Mouse (Mus musculus) T-helper 2 cell (primary cell): ENCODE results near the gene Kif5c.

Experiments
- in situ Hi-C: fragments of 300-600 bp; cut with MboI, MseI; formaldehyde crosslinking; loops from one replicate; pipeline ENCODE4 v1.15.1; 2025; ENCODE audit warnings: high pct_unique_total_duplicates

The Kif5c gene

DNA sequence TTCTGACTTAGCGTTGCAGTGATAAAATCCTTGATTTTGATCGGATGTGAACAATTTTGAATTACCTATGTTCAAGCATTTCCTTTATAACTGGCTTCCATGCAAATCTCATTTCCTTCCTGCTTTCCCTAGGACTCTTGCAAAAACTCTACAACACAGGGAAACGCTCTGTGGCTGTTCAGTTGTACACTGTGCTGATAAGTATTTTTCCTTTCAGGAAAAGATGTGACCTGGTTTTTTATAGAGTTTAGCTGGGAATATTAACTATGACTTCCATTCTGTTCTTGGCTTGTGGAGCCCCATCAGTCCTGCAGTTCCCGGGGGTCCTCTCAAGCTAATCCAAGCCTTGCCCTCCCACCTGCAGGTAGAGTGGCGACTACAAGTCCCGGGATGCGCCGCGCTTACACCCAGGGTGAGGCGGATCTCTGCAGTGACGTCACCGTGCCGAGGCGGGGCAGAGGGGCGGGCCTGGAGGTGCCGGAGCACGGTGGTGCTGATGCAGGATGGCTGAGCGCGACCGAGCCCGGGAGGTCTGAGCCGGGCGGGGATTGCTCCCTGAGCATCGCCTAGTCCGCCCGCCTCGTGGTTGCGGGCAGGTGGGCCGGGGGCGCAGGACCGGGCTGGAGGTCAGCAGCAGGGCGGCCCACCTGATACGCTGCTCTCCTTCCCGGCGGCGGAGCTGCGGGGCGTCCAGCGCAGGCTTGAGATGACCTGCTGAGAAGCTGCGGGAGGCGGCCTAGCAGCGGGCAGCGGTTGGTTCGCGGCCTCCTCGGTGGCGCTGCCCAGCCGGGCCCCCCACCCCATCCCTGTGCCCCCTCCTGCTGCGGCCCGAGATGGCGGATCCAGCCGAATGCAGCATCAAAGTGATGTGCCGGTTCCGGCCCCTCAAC, at the start of gene Kif5c:
Kif5c (plus strand) TSS at position 470 of the 890 bp plus-strand sequence.
- in situ Hi-C loops, result no loop called here

DNA sequence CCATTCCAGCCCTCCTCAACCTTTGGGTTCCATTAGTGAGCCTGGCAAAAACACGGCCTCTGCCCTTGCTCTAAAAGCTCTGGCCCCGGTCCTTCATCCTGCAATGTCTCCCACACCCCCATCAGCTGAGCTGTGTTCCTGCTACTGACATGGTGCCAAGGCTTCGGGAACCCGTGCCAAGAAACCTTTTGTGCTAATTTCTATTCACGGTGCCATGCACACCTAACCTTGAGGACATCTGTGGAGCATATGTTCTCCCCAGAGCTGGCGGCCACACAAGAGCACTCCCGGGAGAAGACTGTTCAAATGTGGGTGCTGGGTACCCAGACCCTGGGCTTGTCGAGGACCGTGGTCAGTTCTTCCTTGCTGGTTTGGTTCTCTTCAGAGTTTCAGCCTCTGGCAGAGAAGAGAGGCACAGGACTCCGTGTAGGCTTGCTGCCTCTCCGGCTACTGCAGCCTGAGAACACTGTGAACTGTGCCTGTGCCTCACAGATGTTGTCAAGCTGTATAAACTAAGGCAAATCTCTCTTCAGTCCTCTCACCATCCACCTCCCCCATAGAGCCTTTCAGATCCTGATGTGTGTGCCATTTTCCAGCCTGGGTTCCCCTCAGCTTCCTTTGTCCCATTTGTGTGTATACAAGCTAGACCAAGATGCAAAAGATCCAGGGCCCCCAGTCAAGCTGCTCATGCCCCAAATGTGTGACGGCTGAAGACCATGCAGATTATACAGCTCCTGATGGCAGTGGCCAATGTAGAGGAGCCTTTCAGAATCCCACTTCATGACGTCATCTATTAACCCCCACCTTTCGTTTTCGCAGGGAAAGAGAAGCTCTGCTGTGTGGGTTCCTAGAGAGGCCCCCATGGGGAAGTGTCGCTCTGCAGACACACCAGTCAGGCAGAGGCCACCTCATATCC, 49.0 kb upstream of the Kif5c start:
- in situ Hi-C loops, result no loop called here

DNA sequence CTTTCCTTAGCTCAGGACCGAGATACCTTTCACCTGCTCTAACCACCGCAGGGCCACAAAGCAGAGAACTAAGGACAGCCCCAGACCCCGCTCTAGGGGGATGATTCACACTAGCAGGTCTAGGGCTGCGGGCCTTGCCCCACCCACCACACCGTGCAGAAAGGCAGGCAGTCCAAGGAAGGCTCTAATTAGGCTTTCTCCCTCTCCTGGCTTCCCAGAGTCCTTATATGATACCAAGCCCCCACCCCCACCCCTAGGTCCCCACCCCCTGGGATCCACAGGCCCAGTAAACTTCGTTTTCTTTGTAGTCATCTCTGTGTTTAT, 48.4 kb upstream of the Kif5c start:
- in situ Hi-C loops, result no loop called here

DNA sequence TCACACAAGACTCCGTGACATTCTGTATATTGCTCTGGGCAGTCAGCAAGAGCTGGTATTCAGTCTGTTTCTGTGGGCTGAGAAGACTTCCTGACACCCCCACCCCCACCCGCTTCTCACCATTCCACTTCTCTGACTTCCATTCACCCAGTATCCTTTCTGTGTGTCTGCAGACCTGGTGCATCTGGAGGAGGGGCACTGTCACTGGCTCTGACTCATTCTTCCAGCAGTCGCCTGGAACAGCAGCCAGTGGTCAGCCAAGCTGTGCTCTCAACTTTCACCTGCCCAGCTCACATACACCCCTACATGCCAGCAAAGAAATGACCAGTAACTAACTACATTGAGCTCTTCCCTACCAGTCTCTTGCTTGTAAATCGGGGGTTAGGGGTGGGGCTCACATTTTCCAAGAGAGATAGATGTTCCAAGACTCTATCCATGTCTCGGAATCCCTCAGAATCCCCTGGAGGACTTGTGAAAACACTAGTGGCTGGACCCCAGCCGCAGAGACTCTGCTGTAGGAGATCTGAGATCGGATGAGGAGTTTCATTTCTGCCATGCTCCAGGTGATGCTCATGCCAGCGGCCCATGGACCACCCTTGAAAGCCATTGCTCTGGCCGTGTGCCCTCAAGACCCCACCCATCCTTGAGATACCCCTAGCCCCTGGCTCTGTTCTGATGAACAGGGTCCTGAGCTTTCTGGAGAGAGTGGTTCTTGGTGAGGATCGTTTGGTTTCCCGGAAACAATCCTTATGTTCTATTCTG, 47.8 kb upstream of the Kif5c start:
- in situ Hi-C loops, result no loop called here

DNA sequence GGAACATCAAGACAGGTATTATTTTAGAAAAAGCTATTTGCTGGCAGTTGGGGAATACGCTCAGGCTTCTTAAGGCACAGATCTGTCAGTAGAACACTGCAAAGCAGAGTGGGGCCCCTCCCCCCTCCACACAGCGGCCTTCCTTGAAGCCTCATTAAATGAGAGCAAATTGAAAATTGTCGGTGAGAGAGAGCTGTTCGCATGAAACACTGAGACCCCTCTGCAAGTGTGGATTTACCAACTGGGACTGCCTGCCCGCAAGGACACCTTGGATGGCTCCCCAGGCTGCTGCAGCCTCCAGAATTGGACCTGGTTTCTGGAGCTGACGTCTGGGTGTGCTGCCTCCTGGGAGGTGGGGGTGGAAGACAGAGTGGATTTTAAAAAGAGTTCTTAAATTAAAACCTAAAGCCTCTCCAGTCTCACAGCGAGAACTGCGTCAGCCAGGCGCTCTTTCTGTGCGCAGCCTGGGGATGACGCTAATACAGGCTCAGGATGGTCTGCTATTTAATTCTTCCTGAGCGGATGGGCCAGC, 46.9 kb upstream of the Kif5c start:
- in situ Hi-C loops, result no loop called here

DNA sequence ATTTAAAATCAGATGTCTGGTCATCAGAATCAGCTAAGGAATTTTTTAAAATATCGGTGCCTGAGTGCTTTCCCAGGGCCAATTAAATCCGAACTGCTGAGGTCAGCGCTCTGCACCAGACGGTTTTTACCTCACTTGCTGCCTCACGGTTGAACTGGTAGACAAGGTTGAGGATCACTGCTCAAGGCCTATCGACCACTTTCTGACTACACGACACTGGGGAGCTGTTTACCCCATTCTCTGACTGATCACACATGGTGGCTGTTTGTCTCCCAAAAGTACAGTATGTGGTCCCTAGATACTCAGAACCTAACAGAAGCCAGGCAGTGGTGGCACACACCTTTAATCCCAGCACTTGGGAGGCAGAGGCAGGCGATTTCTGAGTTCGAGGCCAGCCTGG, 46.4 kb upstream of the Kif5c start:
- in situ Hi-C loops, result no loop called here

DNA sequence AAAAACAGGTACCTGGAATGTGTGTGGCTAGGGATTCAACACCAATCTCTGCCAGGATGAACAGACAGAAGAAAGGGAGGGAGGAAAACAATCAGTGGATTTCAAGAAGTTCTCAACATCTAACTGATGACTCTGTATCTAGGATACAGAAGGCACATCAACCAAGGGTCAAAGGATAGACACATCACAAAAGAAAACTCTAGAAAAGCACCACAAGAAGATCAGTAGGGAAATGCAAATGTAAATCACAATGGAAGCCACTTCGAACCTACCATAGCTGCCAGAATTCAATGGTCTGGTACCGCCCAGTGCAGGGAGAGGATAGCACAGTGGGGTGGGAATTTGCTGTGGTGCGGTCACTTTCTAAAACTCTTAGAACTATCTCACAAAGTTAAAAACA, 45.8 kb upstream of the Kif5c start:
- in situ Hi-C loops, result no loop called here

DNA sequence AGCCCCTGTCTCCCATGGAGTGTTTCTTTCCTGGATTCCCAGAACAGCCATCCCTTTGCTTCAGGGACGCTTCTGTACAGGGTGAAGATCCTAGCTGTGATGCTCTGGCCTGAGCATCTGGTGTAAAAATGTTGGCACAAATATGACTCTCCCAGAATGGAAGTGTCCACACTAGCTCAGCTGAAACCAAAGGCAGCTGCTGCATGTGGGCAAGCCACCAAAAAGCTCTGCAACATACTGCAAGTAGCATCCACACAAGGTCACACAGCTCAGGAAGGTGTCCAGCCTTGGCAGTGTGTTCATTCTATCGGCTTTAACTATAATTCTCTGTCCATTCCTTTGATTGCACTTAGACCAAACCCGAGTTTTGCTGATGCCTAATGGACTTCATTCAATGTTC, 38.5 kb upstream of the Kif5c start:
- in situ Hi-C loops, result no loop called here

DNA sequence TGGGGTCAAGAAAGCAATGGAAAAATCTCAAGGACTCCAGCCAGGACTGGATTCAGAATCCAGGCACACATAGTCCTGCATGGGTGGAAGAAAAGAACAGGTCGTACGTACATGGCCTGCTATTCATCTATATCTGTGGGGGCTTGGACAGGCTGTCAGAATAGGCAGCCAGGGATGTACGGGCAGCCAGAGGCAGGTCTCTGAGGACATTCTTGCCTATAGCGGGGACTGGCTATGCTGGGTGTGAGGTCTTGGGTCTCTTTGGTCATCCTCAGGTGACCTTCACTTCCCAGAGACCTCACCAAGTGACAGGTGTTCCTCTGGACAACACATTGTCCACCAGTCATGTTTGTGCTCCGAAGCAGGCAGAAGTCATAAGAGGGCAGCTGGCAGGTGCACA, 36.6 kb upstream of the Kif5c start:
- in situ Hi-C loops, result no loop called here

DNA sequence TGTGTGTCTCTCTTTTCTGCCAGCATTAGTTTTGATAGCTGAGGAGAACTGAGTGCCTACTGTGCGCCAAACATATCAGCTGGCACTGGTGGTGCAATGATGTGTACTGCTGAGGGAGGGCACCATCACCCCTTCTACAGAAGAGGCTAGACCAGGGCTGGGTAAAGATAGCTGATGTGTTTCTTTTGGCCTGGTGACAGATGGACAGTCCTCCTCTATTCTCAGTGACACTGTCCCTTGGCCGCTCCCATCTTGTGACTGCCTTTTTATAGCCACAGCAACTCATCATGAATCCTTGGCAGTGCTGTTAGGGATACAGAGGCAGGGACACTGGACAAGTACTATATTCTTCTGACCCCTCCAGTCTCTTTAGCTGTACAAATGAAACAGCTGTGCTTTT, 35.8 kb upstream of the Kif5c start:
- in situ Hi-C loops, result no loop called here

DNA sequence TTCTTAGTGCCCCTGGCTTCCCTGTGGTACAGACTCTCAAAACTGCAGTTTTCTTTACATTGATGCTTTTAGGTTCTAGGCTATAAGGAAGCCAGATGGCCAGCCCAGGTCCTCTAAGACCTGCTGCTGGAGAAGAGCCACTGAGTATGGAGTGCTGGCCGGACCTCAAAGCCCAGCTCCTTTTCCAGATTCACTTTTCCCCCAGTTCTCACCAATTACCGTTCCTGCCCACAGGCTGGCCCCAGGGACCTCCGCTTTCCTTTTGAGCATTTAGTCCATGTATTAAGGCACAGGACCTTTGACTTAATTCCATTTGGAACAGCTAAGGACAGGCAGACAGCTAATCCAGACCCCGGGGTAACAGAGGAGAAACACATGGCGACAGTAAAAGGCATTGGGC, 28.6 kb upstream of the Kif5c start:
- in situ Hi-C loops, result no loop called here

DNA sequence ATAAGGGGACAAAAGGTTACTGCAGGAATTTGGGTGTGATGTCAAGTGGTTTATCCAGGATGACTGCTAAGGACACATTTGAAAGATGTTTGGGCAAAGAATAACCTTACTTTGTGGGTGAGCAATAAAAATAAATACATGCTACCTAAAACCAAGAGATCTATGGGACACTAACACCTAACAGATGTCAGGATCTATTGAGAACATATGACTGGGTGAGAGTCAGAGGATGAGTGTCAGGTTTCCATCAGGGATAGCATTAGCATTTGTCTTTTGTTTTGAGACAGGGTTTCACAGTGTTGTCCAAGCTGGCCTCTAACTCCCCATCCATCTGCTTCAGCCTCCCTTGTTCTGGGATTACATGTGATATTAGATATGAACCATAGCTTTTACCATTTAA, 26.2 kb upstream of the Kif5c start:
- in situ Hi-C loops, result no loop called here

DNA sequence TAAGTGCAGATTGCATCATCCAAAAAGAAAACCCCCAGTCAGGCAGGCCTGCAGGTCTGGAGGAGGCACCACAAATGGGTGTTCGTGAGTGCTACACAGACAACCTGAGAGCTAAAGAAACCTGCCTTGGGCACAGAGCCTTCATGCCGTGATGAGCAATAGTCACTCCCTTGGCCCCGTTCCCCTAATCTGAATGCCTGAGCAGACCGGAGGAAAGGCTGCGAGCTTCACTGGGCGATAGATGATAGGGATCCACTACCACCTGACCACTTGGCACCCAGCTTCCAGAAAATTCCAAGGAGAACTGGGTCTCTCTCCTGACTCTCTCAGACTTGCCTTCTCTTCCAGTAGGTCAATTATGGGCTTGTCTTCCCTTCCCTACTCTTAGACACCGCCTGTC, 24.2 kb upstream of the Kif5c start:
- in situ Hi-C loops, result no loop called here

DNA sequence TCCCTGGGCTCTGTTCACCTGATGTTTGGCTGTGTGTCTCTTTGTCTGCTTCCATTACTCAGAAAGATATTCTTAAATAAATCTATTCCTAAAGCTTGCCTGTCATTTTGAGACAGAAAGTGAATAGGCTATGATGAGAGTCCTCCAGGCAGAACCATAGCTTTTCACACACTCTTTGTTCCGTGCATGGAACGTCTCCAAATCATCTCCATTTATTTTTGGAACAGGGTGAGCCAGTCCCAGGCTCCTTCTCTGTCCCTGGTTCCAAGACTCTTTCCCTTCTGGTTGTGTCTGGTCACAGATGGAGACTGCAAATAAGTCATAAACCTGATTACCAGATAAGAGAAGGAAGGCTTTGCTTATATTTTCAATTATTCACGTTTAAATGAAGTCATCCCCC, 22.8 kb upstream of the Kif5c start:
- in situ Hi-C loops, result no loop called here

DNA sequence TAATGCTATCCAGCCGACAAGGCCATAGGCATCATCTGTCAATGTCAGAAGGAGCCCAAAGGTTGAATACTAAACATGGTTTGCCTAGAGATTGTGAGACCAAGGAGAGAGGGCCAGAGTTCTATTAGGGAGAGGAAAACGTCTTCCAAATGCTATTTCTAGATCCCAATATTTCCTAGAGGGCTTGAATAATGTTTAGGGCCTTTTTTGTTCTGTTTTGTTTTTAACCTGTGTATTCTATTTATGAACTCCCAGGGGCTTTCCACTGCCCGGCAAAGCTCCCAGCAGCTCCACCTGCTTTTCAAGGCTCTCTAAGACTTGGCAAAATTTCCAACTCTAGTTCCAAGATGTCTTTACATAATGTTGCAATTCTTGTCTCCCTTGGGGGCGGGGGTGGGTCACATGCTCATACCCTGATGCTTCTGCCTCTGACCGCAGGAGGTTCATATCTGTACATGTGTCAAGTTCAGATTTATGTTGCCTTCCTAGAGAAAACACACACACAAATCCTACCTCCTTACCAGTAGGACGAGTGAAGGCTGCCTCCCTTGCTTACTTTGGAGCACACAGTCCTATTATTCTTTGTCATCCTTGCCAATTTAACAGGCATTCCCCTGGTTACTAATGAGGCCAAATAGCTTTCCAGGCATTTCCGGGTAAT, 18.9 kb upstream of the Kif5c start:
- in situ Hi-C loops, result no loop called here

DNA sequence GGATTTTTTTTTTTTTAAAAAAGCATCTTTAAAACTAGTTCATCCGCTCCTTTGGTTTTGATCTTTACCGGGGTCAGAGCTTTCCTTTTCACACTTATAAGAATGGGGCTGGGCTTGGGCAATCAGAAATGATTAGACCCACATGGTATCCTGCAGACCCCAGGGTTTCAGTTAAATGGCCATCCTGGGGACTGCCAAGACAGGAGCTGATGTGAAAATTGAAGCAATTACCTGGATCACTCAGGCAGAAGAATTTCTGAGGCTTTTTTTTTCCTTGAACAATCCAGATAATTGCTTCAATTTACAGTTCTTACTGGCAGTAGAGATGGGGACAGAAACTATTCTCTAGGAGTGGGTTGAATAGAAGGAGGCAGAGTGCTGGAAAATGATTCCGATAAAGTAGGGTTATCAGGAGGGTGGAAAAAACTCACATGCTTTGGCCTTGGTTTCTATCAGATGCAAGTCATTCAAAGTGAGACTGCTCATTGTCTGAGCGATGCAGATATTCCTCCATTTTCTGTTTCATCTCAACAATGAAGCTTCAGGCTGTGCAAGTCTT, 16.2 kb upstream of the Kif5c start:
- in situ Hi-C loops, result no loop called here

DNA sequence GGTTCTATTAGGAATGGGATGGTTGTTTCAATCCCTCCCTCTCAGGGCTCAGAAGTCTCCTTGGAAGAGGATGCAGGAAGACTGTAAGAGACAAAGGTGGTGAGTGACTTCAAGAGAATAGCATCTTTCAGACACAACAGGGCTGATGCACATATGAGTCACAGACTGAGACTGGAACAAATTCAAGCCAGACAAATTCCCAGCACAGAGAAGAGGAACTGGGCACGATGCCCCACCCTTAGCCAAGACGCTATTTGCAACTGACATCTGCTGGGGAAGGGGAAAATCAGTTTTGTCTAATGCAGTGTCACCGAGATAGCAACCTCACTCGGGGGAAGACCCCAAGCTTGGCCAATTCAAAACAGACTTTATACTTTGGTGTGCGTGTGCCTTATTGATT, 9.5 kb upstream of the Kif5c start:
- in situ Hi-C loops, result no loop called here

DNA sequence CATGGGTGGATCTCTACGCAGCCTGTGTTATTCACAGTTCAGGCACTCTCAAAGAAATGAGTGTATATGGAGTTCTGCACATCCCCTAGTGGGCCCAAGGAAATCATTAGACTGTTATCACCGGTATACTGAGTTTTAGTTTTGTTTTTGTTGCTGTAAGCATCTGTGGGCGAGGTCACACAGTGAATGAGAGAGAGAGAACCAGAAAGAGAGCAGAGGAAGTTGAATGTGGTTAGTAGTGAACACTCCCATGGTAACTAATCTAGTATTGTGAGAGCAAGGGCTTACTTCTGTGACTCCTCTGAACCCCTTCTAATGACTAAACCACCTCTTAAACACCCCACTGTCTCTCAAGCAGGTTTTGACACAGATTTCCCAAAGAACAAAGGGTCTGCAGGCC, 2.3 kb upstream of the Kif5c start:
- in situ Hi-C loops, result no loop called here

DNA sequence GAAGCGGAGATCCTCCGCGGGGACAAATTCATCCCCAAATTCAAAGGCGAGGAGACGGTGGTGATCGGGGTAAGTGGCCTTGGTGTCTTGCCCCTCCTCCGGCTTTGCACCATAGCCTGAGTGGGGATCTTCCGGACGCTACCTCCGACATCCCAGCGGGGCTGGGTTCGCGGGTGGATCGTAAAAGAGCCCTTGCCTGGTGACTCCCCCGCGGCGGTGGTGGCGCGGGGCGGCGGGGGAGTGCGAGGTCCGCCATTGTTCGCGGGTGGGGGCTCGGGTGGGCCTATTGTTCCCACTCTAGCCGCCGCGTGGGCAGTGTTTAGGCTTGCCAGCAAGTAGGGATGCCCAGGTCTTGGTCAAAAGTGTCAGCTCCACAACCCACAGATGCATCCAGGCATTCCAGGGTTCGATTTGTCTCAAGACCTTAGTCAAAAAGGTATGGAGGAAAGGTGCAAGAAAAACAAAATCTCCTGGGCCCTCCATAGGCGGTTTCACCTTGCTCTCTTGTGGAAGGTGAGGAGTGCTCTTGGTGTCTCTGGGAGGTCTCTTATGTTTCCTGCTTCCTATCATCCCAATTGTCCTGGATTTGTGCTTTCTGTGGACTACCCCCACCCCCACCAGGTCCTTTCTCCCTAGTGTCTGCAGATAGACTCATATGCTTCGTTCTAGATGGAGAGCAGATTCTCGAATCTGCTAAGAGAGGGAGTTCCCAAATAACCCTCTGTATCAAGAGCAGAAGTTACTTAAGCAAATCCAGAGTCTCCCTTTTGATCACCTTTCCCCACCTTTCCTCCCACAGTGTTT, 823 bp downstream of the Kif5c start:
- in situ Hi-C loops, result no loop called here

DNA sequence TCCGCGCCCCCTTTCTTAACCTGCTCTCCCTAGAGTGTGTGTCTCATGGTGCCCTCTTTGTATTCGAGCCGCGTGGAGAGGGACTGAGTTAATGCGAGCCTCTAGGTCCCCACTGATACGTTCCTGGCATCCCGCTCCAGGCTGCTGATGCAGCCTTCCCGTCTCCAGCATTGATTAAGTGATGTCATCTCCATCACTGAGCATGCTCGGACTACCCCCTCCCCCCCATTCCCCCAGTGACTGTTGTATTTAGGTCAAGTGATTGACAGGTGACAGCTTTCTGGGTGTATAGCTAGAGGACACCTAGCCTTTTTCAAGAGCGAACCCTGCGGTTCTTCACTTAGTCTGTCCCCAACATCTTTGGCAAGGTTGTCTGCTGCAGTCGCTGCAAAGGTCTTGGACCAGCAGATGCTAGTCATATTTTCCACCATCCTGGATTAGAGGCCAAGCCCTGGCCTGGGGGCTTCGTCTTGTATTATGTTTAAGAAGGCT, 1.6 kb downstream of the Kif5c start:
- in situ Hi-C loops, result no loop called here
